Mouse (Mus musculus): ENCODE results near the gene Tnfsf8. TPM values are rescaled to one million over a fixed set of nuclear protein-coding genes. Genes with fewer than 3 reads are reported as not detected.

Tnfsf8 gene
- total RNA-seq, 2 experiments from 2014 or later = not detected

GRCm38 (mm10) chr4:63798083-63798482, 63.1 kb downstream of the Tnfsf8 start:
- DNase-seq (ENCODE audit: low spot score in 2 of 2) = no peak
- H3K4me3 ChIP-seq = no peak overlapping the region
- no peak for TF ChIP-seq CTCF (conservative IDR thresholded peaks at IDR 0.05)
- no peak overlapping the region for H3K27ac ChIP-seq

- Histone ChIP-seq H3K4me3 (no peak overlapping the region), H3K27ac (no peak overlapping the region)
- no peak for TF ChIP-seq CTCF (conservative IDR thresholded peaks at IDR 0.05)
- no peak for DNase-seq (ENCODE audit: low spot score in 2 of 2)
Measured at GRCm38 (mm10) chr4:63796527-63796926, 64.6 kb downstream of the Tnfsf8 start.

- Histone ChIP-seq H3K4me3 (no peak overlapping the region), H3K27ac (no peak overlapping the region)
- TF ChIP-seq CTCF (conservative IDR thresholded peaks at IDR 0.05) = no peak
- no peak for DNase-seq (ENCODE audit: low spot score in 2 of 2)
Measured at GRCm38 (mm10) chr4:63792328-63792727, 68.8 kb downstream of the Tnfsf8 start.

GRCm38 (mm10) chr4:63785466-63785865, 75.7 kb downstream of the Tnfsf8 start:
- Histone ChIP-seq H3K27ac (no peak overlapping the region), H3K4me3 (no peak overlapping the region)
- no peak for DNase-seq (ENCODE audit: low spot score in 2 of 2)
- no peak for TF ChIP-seq CTCF (conservative IDR thresholded peaks at IDR 0.05)

GRCm38 (mm10) chr4:63783826-63784225, 77.3 kb downstream of the Tnfsf8 start:
- H3K4me3 ChIP-seq = no peak overlapping the region
- no peak for DNase-seq (ENCODE audit: low spot score in 2 of 2)
- no peak overlapping the region for H3K27ac ChIP-seq
- no peak for TF ChIP-seq CTCF (conservative IDR thresholded peaks at IDR 0.05)

- TF ChIP-seq CTCF (conservative IDR thresholded peaks at IDR 0.05) = peak; percentile 57
- no peak for DNase-seq (ENCODE audit: low spot score in 2 of 2)
- H3K27ac ChIP-seq = no peak overlapping the region
Measured at GRCm38 (mm10) chr4:63782970-63783613, 78.1 kb downstream of the Tnfsf8 start.

More at GRCm38 (mm10) chr4:63782970-63783613, 78.1 kb downstream of the Tnfsf8 start:
- no peak overlapping the region for H3K4me3 ChIP-seq

Other genes starting within 250 kb of the Tnfsf8 start
- not detected for gene Tex48, start 238.9 kb downstream of the Tnfsf8 start, total RNA-seq (2021)
- not detected for gene Gm11214, start 198.0 kb downstream of the Tnfsf8 start, total RNA-seq (2021)
- not detected for gene Tnfsf15, start 116.2 kb downstream of the Tnfsf8 start, total RNA-seq (2021)
- 1 to 10 TPM; 4.3 to 5.7 TPM for gene Tnc, start 185.7 kb upstream of the Tnfsf8 start, total RNA-seq (2021)

All from layer of hippocampus, adult 2 months (tissue).